Mouse (Mus musculus): ENCODE data around the gene Hsd17b13. TPM values are rescaled to one million over a fixed set of nuclear protein-coding genes. Genes with fewer than 3 reads are reported as not detected.
"Not testable (repeated sequence)": the region's sequence is repeated elsewhere in the genome, so short reads cannot be mapped to it uniquely, and the experiment has no call there.

The Hsd17b13 gene
- not detected for total RNA-seq (2022)

- DNase-seq = no peak
These were observed at the start of gene Hsd17b13 for GRCm38 (mm10) chr5:103977297-103977696. Gene Hsd17b13, minus strand, starts transcription at chr5:103977410.

GRCm38 (mm10) chr5:104025245-104025854 lies 48.1 kb upstream of the Hsd17b13 start:
- no peak for DNase-seq

- no peak for DNase-seq
These were observed 47.6 kb upstream of the Hsd17b13 start for GRCm38 (mm10) chr5:104024762-104025161.

GRCm38 (mm10) chr5:104024193-104024592 lies 47.0 kb upstream of the Hsd17b13 start:
- DNase-seq = not testable (repeated sequence)

GRCm38 (mm10) chr5:104023289-104024020 lies 46.2 kb upstream of the Hsd17b13 start:
- DNase-seq = no peak

GRCm38 (mm10) chr5:104022558-104022957 lies 45.3 kb upstream of the Hsd17b13 start:
- DNase-seq = no peak

GRCm38 (mm10) chr5:104021597-104022378 lies 44.6 kb upstream of the Hsd17b13 start, which contains the start of gene Hsd17b11:
Gene Hsd17b11, minus strand, starts transcription at chr5:104021919.
- peak; percentile 90 for DNase-seq

GRCm38 (mm10) chr5:104011419-104011818 lies 34.2 kb upstream of the Hsd17b13 start:
- no peak for DNase-seq

GRCm38 (mm10) chr5:104010261-104010660 lies 33.1 kb upstream of the Hsd17b13 start:
- DNase-seq = no peak

- no peak for DNase-seq
These were observed 32.2 kb upstream of the Hsd17b13 start for GRCm38 (mm10) chr5:104009421-104009820.

GRCm38 (mm10) chr5:104007801-104008200 lies 30.6 kb upstream of the Hsd17b13 start:
- DNase-seq = no peak

- no peak for DNase-seq
These were observed 29.6 kb upstream of the Hsd17b13 start for GRCm38 (mm10) chr5:104006811-104007210.

GRCm38 (mm10) chr5:104003955-104004354 lies 26.7 kb upstream of the Hsd17b13 start:
- no peak for DNase-seq

- no peak for DNase-seq
These were observed 26.2 kb upstream of the Hsd17b13 start for GRCm38 (mm10) chr5:104003256-104003931.

- DNase-seq = no peak
These were observed 25.5 kb upstream of the Hsd17b13 start for GRCm38 (mm10) chr5:104002549-104003255.

- DNase-seq = peak; percentile 57
These were observed 22.5 kb upstream of the Hsd17b13 start for GRCm38 (mm10) chr5:103999738-104000137.

GRCm38 (mm10) chr5:103998739-103999138 lies 21.5 kb upstream of the Hsd17b13 start:
- peak; percentile 43 for DNase-seq

- DNase-seq = no peak
These were observed 18.0 kb upstream of the Hsd17b13 start for GRCm38 (mm10) chr5:103995181-103995580.

- DNase-seq = no peak
These were observed 17.5 kb upstream of the Hsd17b13 start for GRCm38 (mm10) chr5:103994669-103995068.

GRCm38 (mm10) chr5:103993601-103994000 lies 16.4 kb upstream of the Hsd17b13 start:
- no peak for DNase-seq

- no peak for DNase-seq
These were observed 15.6 kb upstream of the Hsd17b13 start for GRCm38 (mm10) chr5:103992831-103993230.
